Mouse (Mus musculus): ENCODE measurements around the gene Ttbk2. TPM values are rescaled to one million over a fixed set of nuclear protein-coding genes. Genes with fewer than 3 reads are reported as not detected.

The Ttbk2 gene
- total and polyA plus RNA-seq, 2 experiments = 0.61 to 3.0 TPM

- H3K9ac ChIP-seq (ENCODE audit: low read depth, low read length) = no peak overlapping the region
- no peak for TF ChIP-seq CTCF (IDR thresholded peaks at IDR 0.05; ENCODE audit: low read depth, low read length)
- TF ChIP-seq POLR2A (IDR thresholded peaks at IDR 0.05; ENCODE audit: extremely low read depth, insufficient read depth, low read length) = no peak
- no peaks in the 10 kb centered on the region for H3K4me1 ChIP-seq (ENCODE audit: control insufficient read depth, insufficient read depth, low read length)
- H3K36me3 ChIP-seq (ENCODE audit: control insufficient read depth, insufficient read depth, low read length) = peaks cover 41% of the 10 kb centered on the region
- H3K27me3 ChIP-seq (ENCODE audit: control insufficient read depth, insufficient read depth, low read length) = no peaks in the 10 kb centered on the region
- H3K27ac ChIP-seq (replicated peaks; ENCODE audit: insufficient read depth, low read depth, low read length) = no peak overlapping the region
- no peaks in the 10 kb centered on the region for H3K79me2 ChIP-seq (ENCODE audit: control insufficient read depth, insufficient read depth, low read length)
- 87% methylated on average over 5 of the region's 5 CpGs for WGBS
- H3K4me3 ChIP-seq (ENCODE audit: insufficient read depth, low read depth, low read length) = no peak overlapping the region
- no peak for DNase-seq (ENCODE audit: extremely low read depth, low read depth, low spot score)
Observed at GRCm38 (mm10) chr2:120867336-120867735, 16.9 kb upstream of the Ttbk2 start.

GRCm38 (mm10) chr2:120866561-120866960 lies 16.2 kb upstream of the Ttbk2 start:
- no peaks in the 10 kb centered on the region for H3K79me2 ChIP-seq (ENCODE audit: control insufficient read depth, insufficient read depth, low read length)
- TF ChIP-seq CTCF (IDR thresholded peaks at IDR 0.05; ENCODE audit: low read depth, low read length) (peak; percentile 76), POLR2A (IDR thresholded peaks at IDR 0.05; ENCODE audit: extremely low read depth, insufficient read depth, low read length) (no peak)
- H3K27ac ChIP-seq (replicated peaks; ENCODE audit: insufficient read depth, low read depth, low read length) = no peak overlapping the region
- DNase-seq (ENCODE audit: extremely low read depth, low read depth, low spot score) = no peak
- H3K4me1 ChIP-seq (ENCODE audit: control insufficient read depth, insufficient read depth, low read length) = peaks cover under 1% of the 10 kb centered on the region; the same call in 1 of the 2 replicates
- 14% methylated on average over 1 of the region's 1 CpGs for WGBS
- H3K4me3 ChIP-seq (ENCODE audit: insufficient read depth, low read depth, low read length) = no peak overlapping the region
- peaks cover 46% of the 10 kb centered on the region for H3K36me3 ChIP-seq (ENCODE audit: control insufficient read depth, insufficient read depth, low read length)
- no peaks in the 10 kb centered on the region for H3K27me3 ChIP-seq (ENCODE audit: control insufficient read depth, insufficient read depth, low read length)
- no peak overlapping the region for H3K9ac ChIP-seq (ENCODE audit: low read depth, low read length)

GRCm38 (mm10) chr2:120863389-120863788 lies 13.0 kb upstream of the Ttbk2 start:
- 71% methylated on average over 1 of the region's 1 CpGs for WGBS
- no peaks in the 10 kb centered on the region for H3K27me3 ChIP-seq (ENCODE audit: control insufficient read depth, insufficient read depth, low read length)
- DNase-seq (ENCODE audit: extremely low read depth, low read depth, low spot score) = no peak

GRCm38 (mm10) chr2:120860699-120861098 lies 10.3 kb upstream of the Ttbk2 start:
- Histone ChIP-seq H3K27ac (replicated peaks; ENCODE audit: insufficient read depth, low read depth, low read length) (no peak overlapping the region), H3K4me1 (ENCODE audit: control insufficient read depth, insufficient read depth, low read length) (peaks cover 6% of the 10 kb centered on the region; the same call in 1 of the 2 replicates), H3K27me3 (ENCODE audit: control insufficient read depth, insufficient read depth, low read length) (no peaks in the 10 kb centered on the region), H3K79me2 (ENCODE audit: control insufficient read depth, insufficient read depth, low read length) (no peaks in the 10 kb centered on the region), H3K9ac (ENCODE audit: low read depth, low read length) (no peak overlapping the region), H3K36me3 (ENCODE audit: control insufficient read depth, insufficient read depth, low read length) (peaks cover 30% of the 10 kb centered on the region), H3K4me3 (ENCODE audit: insufficient read depth, low read depth, low read length) (no peak overlapping the region)
- peak; percentile 64 for DNase-seq (ENCODE audit: extremely low read depth, low read depth, low spot score)
- 84% methylated on average over 1 of the region's 1 CpGs for WGBS
- TF ChIP-seq POLR2A (IDR thresholded peaks at IDR 0.05; ENCODE audit: extremely low read depth, insufficient read depth, low read length) = no peak
- TF ChIP-seq CTCF (IDR thresholded peaks at IDR 0.05; ENCODE audit: low read depth, low read length) = no peak

More at GRCm38 (mm10) chr2:120863389-120863788, 13.0 kb upstream of the Ttbk2 start:
- H3K79me2 ChIP-seq (ENCODE audit: control insufficient read depth, insufficient read depth, low read length) = no peaks in the 10 kb centered on the region
- TF ChIP-seq POLR2A (IDR thresholded peaks at IDR 0.05; ENCODE audit: extremely low read depth, insufficient read depth, low read length) (no peak), CTCF (IDR thresholded peaks at IDR 0.05; ENCODE audit: low read depth, low read length) (no peak)
- H3K36me3 ChIP-seq (ENCODE audit: control insufficient read depth, insufficient read depth, low read length) = peaks cover 33% of the 10 kb centered on the region
- peaks cover 6% of the 10 kb centered on the region; the same call in 1 of the 2 replicates for H3K4me1 ChIP-seq (ENCODE audit: control insufficient read depth, insufficient read depth, low read length)
- no peak overlapping the region for H3K4me3 ChIP-seq (ENCODE audit: insufficient read depth, low read depth, low read length)
- no peak overlapping the region for H3K27ac ChIP-seq (replicated peaks; ENCODE audit: insufficient read depth, low read depth, low read length)
- no peak overlapping the region for H3K9ac ChIP-seq (ENCODE audit: low read depth, low read length)

- peaks cover 15% of the 10 kb centered on the region for H3K36me3 ChIP-seq (ENCODE audit: control insufficient read depth, insufficient read depth, low read length)
- no peak for TF ChIP-seq CTCF (IDR thresholded peaks at IDR 0.05; ENCODE audit: low read depth, low read length)
- TF ChIP-seq POLR2A (IDR thresholded peaks at IDR 0.05; ENCODE audit: extremely low read depth, insufficient read depth, low read length) = no peak
- 90% methylated on average over 3 of the region's 3 CpGs for WGBS
- H3K27me3 ChIP-seq (ENCODE audit: control insufficient read depth, insufficient read depth, low read length) = no peaks in the 10 kb centered on the region
- H3K79me2 ChIP-seq (ENCODE audit: control insufficient read depth, insufficient read depth, low read length) = no peaks in the 10 kb centered on the region
- H3K9ac ChIP-seq (ENCODE audit: low read depth, low read length) = no peak overlapping the region
- peak; percentile 15 for DNase-seq (ENCODE audit: extremely low read depth, low read depth, low spot score)
- no peak overlapping the region for H3K27ac ChIP-seq (replicated peaks; ENCODE audit: insufficient read depth, low read depth, low read length)
- peaks cover 6% of the 10 kb centered on the region; the same call in 1 of the 2 replicates for H3K4me1 ChIP-seq (ENCODE audit: control insufficient read depth, insufficient read depth, low read length)
- H3K4me3 ChIP-seq (ENCODE audit: insufficient read depth, low read depth, low read length) = no peak overlapping the region
Observed at GRCm38 (mm10) chr2:120858131-120858530, 7.7 kb upstream of the Ttbk2 start.

GRCm38 (mm10) chr2:120853151-120853550 lies 2.7 kb upstream of the Ttbk2 start:
- no peak overlapping the region for H3K9ac ChIP-seq (ENCODE audit: low read depth, low read length)
- no peak overlapping the region for H3K27ac ChIP-seq (replicated peaks; ENCODE audit: insufficient read depth, low read depth, low read length)
- 85% methylated on average over 3 of the region's 3 CpGs for WGBS
- H3K27me3 ChIP-seq (ENCODE audit: control insufficient read depth, insufficient read depth, low read length) = no peaks in the 10 kb centered on the region
- H3K4me1 ChIP-seq (ENCODE audit: control insufficient read depth, insufficient read depth, low read length) = no peaks in the 10 kb centered on the region
- no peak overlapping the region for H3K4me3 ChIP-seq (ENCODE audit: insufficient read depth, low read depth, low read length)
- no peaks in the 10 kb centered on the region for H3K79me2 ChIP-seq (ENCODE audit: control insufficient read depth, insufficient read depth, low read length)
- DNase-seq (ENCODE audit: extremely low read depth, low read depth, low spot score) = no peak
- no peaks in the 10 kb centered on the region for H3K36me3 ChIP-seq (ENCODE audit: control insufficient read depth, insufficient read depth, low read length)
- TF ChIP-seq CTCF (IDR thresholded peaks at IDR 0.05; ENCODE audit: low read depth, low read length) = no peak
- no peak for TF ChIP-seq POLR2A (IDR thresholded peaks at IDR 0.05; ENCODE audit: extremely low read depth, insufficient read depth, low read length)
